Mouse (Mus musculus): ENCODE measurements around the gene Aim2. TPM values are rescaled to one million over a fixed set of nuclear protein-coding genes. Genes with fewer than 3 reads are reported as not detected.

Aim2 gene
- polyA plus RNA-seq, 1 experiment, result 62.9 TPM

GRCm38 (mm10) chr1:173343934-173344333, 6.7 kb upstream of the Aim2 start:
- TF ChIP-seq CTCF (IDR thresholded peaks at IDR 0.05; ENCODE audit: low read depth, low read length) (no peak), POLR2A (IDR thresholded peaks at IDR 0.05; ENCODE audit: borderline replicate concordance, low read depth, low read length) (no peak)
- Histone ChIP-seq H3K27ac (ENCODE audit: insufficient read depth, low read depth, low read length) (no peak overlapping the region), H3K4me3 (ENCODE audit: insufficient read depth, low read length) (no peak overlapping the region), H3K4me1 (ENCODE audit: control insufficient read depth, insufficient read depth, low read length) (no peaks in the 10 kb centered on the region)

- no peaks in the 10 kb centered on the region for H3K4me1 ChIP-seq (ENCODE audit: control insufficient read depth, insufficient read depth, low read length)
- H3K27ac ChIP-seq (ENCODE audit: insufficient read depth, low read depth, low read length), result no peak overlapping the region
- TF ChIP-seq CTCF (IDR thresholded peaks at IDR 0.05; ENCODE audit: low read depth, low read length) (no peak), POLR2A (IDR thresholded peaks at IDR 0.05; ENCODE audit: borderline replicate concordance, low read depth, low read length) (no peak)
- no peak overlapping the region for H3K4me3 ChIP-seq (ENCODE audit: insufficient read depth, low read length)
Measured at GRCm38 (mm10) chr1:173345112-173345511, 5.6 kb upstream of the Aim2 start.

GRCm38 (mm10) chr1:173348527-173348926, 2.2 kb upstream of the Aim2 start:
- no peak for TF ChIP-seq CTCF (IDR thresholded peaks at IDR 0.05; ENCODE audit: low read depth, low read length)
- TF ChIP-seq POLR2A (IDR thresholded peaks at IDR 0.05; ENCODE audit: borderline replicate concordance, low read depth, low read length), result no peak
- no peak overlapping the region for H3K4me3 ChIP-seq (ENCODE audit: insufficient read depth, low read length)
- no peaks in the 10 kb centered on the region for H3K4me1 ChIP-seq (ENCODE audit: control insufficient read depth, insufficient read depth, low read length)
- H3K27ac ChIP-seq (ENCODE audit: insufficient read depth, low read depth, low read length), result no peak overlapping the region

GRCm38 (mm10) chr1:173349192-173349591, 1.5 kb upstream of the Aim2 start:
- no peak overlapping the region for H3K27ac ChIP-seq (ENCODE audit: insufficient read depth, low read depth, low read length)
- no peaks in the 10 kb centered on the region for H3K4me1 ChIP-seq (ENCODE audit: control insufficient read depth, insufficient read depth, low read length)
- H3K4me3 ChIP-seq (ENCODE audit: insufficient read depth, low read length), result no peak overlapping the region
- TF ChIP-seq POLR2A (IDR thresholded peaks at IDR 0.05; ENCODE audit: borderline replicate concordance, low read depth, low read length) (no peak), CTCF (IDR thresholded peaks at IDR 0.05; ENCODE audit: low read depth, low read length) (no peak)

- no peak for TF ChIP-seq POLR2A (IDR thresholded peaks at IDR 0.05; ENCODE audit: borderline replicate concordance, low read depth, low read length)
- TF ChIP-seq CTCF (IDR thresholded peaks at IDR 0.05; ENCODE audit: low read depth, low read length), result no peak
- no peak overlapping the region for H3K4me3 ChIP-seq (ENCODE audit: insufficient read depth, low read length)
- no peak overlapping the region for H3K27ac ChIP-seq (ENCODE audit: insufficient read depth, low read depth, low read length)
Measured at GRCm38 (mm10) chr1:173349946-173350345, 733 bp upstream of the Aim2 start.

GRCm38 (mm10) chr1:173355107-173355846, 4.6 kb downstream of the Aim2 start:
- no peak for TF ChIP-seq POLR2A (IDR thresholded peaks at IDR 0.05; ENCODE audit: borderline replicate concordance, low read depth, low read length)
- TF ChIP-seq CTCF (IDR thresholded peaks at IDR 0.05; ENCODE audit: low read depth, low read length), result no peak
- Histone ChIP-seq H3K4me3 (ENCODE audit: insufficient read depth, low read length) (no peak overlapping the region), H3K27ac (ENCODE audit: insufficient read depth, low read depth, low read length) (no peak overlapping the region), H3K4me1 (ENCODE audit: control insufficient read depth, insufficient read depth, low read length) (no peaks in the 10 kb centered on the region)

More at GRCm38 (mm10) chr1:173349946-173350345, 733 bp upstream of the Aim2 start:
- H3K4me1 ChIP-seq (ENCODE audit: control insufficient read depth, insufficient read depth, low read length), result no peaks in the 10 kb centered on the region

- Histone ChIP-seq H3K4me3 (ENCODE audit: insufficient read depth, low read length) (no peak overlapping the region), H3K4me1 (ENCODE audit: control insufficient read depth, insufficient read depth, low read length) (no peaks in the 10 kb centered on the region), H3K27ac (ENCODE audit: insufficient read depth, low read depth, low read length) (no peak overlapping the region)
- no peak for TF ChIP-seq POLR2A (IDR thresholded peaks at IDR 0.05; ENCODE audit: borderline replicate concordance, low read depth, low read length)
- TF ChIP-seq CTCF (IDR thresholded peaks at IDR 0.05; ENCODE audit: low read depth, low read length), result no peak
Measured at GRCm38 (mm10) chr1:173356699-173357098, 6.0 kb downstream of the Aim2 start.

- Histone ChIP-seq H3K4me3 (ENCODE audit: insufficient read depth, low read length) (no peak overlapping the region), H3K4me1 (ENCODE audit: control insufficient read depth, insufficient read depth, low read length) (no peaks in the 10 kb centered on the region)
- TF ChIP-seq POLR2A (IDR thresholded peaks at IDR 0.05; ENCODE audit: borderline replicate concordance, low read depth, low read length), result no peak
- no peak for TF ChIP-seq CTCF (IDR thresholded peaks at IDR 0.05; ENCODE audit: low read depth, low read length)
Measured at GRCm38 (mm10) chr1:173357799-173358198, 7.1 kb downstream of the Aim2 start.

GRCm38 (mm10) chr1:173359590-173360290, 9.1 kb downstream of the Aim2 start:
- H3K27ac ChIP-seq (ENCODE audit: insufficient read depth, low read depth, low read length), result no peak overlapping the region
- no peaks in the 10 kb centered on the region for H3K4me1 ChIP-seq (ENCODE audit: control insufficient read depth, insufficient read depth, low read length)
- no peak for TF ChIP-seq CTCF (IDR thresholded peaks at IDR 0.05; ENCODE audit: low read depth, low read length)
- H3K4me3 ChIP-seq (ENCODE audit: insufficient read depth, low read length), result no peak overlapping the region

More at GRCm38 (mm10) chr1:173357799-173358198, 7.1 kb downstream of the Aim2 start:
- H3K27ac ChIP-seq (ENCODE audit: insufficient read depth, low read depth, low read length), result no peak overlapping the region

GRCm38 (mm10) chr1:173361651-173362050, 11.0 kb downstream of the Aim2 start:
- Histone ChIP-seq H3K4me1 (ENCODE audit: control insufficient read depth, insufficient read depth, low read length) (peaks cover 6% of the 10 kb centered on the region; the same call in 1 of the 2 replicates), H3K4me3 (ENCODE audit: insufficient read depth, low read length) (no peak overlapping the region), H3K27ac (ENCODE audit: insufficient read depth, low read depth, low read length) (no peak overlapping the region)
- TF ChIP-seq CTCF (IDR thresholded peaks at IDR 0.05; ENCODE audit: low read depth, low read length), result no peak
- TF ChIP-seq POLR2A (IDR thresholded peaks at IDR 0.05; ENCODE audit: borderline replicate concordance, low read depth, low read length), result no peak
